Mouse (Mus musculus): Measurements from ENCODE around the gene Grb14.

The Grb14 gene

GRCm38 (mm10) chr2:64975546-64975945, 49.2 kb downstream of the Grb14 start:
- no peak for DNase-seq (ENCODE audit: low read depth, low spot score)

- no peak for DNase-seq (ENCODE audit: low read depth, low spot score)
Observed at GRCm38 (mm10) chr2:64974549-64974948, 50.2 kb downstream of the Grb14 start.

DNA sequence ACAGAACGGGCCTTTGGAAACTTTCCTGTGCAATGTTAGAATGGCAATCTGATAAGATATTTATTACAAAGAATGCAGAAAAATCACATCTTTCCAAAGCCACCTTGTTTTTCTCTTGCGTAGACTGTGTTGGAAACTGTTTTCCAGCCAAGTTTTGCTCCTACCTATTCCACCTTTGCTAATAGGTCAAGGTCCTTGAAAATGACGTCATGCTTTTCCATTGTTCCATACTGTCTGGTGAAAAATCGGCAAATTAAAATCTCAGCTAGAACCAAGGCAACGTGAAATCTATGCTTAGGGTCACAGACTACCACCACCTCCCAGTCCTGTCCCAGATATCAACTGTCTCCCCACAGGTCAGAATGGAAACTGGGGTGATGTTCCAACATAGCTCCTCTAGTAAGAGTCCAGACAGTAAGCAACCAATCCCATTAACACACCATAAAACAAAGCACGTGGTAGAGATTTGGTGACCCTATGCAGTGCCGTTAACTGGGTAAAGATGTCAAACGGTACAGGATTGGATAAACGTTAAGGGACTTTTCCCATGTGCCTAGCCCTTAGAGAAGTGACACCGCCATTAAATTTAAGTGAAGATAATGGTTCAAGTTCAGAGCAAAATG, 50.9 kb downstream of the Grb14 start:
- no peak for DNase-seq (ENCODE audit: low read depth, low spot score)

DNA sequence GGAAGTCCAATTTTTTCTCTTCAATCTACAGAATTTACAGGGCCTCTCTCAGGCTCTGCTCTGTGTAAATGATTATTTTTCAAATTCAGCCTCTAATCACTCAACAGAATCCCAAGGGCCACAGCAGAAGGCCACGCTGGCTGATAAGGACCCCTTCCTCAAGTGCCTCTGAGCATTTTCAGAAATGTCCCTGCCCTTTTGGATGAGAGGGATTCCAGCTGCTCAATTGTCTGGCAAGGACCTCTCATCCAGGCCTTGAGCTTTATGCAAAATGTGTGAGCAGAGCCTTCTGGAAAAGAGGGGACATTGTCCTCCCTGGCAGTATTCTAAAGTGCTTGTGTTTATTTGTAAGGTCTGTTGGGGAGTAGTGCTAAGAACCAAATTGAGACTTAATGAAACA, 51.7 kb downstream of the Grb14 start:
- DNase-seq (ENCODE audit: low read depth, low spot score): no peak

GRCm38 (mm10) chr2:64971828-64972227, 53.0 kb downstream of the Grb14 start:
- no peak for DNase-seq (ENCODE audit: low read depth, low spot score)

DNA sequence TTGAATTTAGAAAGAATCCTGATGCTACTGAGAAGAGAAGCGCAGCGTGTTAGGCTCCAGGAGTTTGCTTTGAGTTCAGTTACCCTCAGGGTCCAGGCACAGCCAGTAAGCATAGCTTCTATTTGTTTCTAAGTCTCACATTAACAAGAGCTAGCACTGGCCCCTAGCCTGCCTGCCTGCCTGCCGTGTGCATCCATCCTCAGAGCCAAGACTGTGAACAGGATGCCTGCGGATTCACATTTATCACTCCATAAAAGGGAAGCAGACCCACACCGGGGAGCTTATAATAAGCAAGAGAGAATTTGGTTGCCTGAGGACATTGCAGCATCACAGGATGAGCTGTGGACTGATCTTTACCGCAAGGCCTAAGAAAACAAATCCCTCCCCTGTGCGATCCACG, 53.8 kb downstream of the Grb14 start:
- DNase-seq (ENCODE audit: low read depth, low spot score): peak; percentile 42

DNA sequence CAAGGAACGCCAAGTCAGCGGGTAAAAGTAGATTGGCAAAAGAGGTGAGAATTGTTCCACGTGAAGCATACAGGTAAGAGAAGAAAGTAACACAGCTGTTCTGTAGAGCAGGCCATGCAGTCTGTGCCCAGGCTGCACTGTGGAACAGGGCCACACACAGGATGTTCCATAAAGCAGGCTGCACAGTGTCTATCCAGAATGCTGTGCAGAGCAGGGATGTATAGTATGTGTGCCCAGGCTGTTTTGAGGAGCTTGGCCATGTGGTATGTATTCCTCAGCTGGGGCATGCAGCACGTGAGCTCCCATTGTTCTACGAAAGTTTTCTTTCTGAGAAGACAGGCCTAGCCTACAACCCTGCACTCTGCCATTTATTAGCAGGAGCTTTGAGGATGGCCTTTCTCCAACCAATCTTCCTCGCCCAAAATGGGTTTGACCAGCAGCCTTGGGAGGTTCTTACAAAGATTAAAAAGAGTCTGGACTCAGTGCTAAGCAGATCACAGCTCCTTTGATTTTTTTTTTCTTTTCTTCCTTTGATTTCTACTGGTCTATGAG, 57.8 kb downstream of the Grb14 start:
- no peak for DNase-seq (ENCODE audit: low read depth, low spot score)

DNA sequence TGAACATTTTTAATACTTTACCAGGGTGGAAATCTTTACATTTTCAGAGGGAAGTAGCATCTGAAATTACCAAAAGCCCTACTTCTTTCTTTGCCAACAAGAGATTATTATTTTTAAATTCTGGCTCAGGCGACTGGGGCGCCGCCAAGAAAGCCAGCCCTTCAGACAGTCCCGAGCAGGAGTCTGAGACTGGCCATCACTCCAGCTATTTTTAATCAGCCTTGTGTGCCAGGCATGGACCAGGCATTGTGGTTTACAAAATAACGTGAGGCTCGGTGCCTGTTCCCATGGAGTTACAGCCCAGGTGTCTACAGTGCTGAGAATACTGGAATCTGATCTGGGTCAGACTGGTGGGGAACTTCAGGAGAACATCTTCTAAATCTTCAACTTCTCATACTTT, 58.5 kb downstream of the Grb14 start:
- no peak for DNase-seq (ENCODE audit: low read depth, low spot score)

- DNase-seq (ENCODE audit: low read depth, low spot score): peak; percentile 74
Observed at GRCm38 (mm10) chr2:64965227-64965864, 59.4 kb downstream of the Grb14 start.

- no peak for DNase-seq (ENCODE audit: low read depth, low spot score)
Observed at GRCm38 (mm10) chr2:64962196-64962595, 62.6 kb downstream of the Grb14 start.

- no peak for DNase-seq (ENCODE audit: low read depth, low spot score)
Observed at GRCm38 (mm10) chr2:64961381-64961780, 63.4 kb downstream of the Grb14 start.

DNA sequence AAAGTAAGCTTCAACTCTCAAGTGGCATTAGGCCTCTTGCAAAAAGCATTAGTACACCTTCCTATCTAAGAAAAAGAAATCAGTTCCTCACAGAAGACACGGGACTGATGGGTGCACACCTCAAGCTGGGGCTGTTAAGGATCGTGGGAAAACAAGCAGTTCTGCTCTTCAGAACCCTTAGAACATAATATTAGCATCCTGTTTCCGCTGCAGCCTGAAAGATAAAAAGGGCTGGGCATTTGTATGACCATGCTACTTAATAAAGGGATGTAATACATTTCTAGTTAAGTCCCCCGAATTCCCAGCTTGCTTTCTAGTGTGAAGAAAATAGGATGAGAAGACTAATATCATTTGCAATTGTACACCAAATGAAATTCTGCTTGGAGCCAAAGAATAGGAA, 65.1 kb downstream of the Grb14 start:
- no peak for DNase-seq (ENCODE audit: low read depth, low spot score)

DNA sequence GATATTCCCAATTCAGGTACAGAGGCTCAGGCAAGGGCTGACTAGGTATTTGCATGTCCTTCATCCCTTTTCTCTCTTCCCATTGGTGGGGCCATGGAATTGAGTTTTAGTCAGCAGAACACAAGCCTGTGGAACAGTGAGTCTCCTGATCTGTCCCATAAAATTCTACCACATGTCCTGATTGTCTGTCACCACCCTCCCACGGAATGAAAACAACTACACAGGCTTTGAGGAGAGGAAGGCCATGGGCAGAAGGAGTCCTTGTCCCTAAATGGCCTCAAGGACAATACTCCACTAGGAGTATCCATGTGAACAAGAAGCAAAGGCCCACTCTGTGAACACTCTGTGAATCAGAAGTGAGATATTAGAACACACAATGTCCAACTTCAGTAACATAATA, 69.3 kb downstream of the Grb14 start:
- DNase-seq (ENCODE audit: low read depth, low spot score): no peak

- no peak for DNase-seq (ENCODE audit: low read depth, low spot score)
Observed at GRCm38 (mm10) chr2:64949210-64949609, 75.6 kb downstream of the Grb14 start.

- DNase-seq (ENCODE audit: low read depth, low spot score): peak; percentile 59
Observed at GRCm38 (mm10) chr2:64948418-64949169, 76.2 kb downstream of the Grb14 start.

- peak; percentile 11 for DNase-seq (ENCODE audit: low read depth, low spot score)
Observed at GRCm38 (mm10) chr2:64947484-64947883, 77.3 kb downstream of the Grb14 start.

DNA sequence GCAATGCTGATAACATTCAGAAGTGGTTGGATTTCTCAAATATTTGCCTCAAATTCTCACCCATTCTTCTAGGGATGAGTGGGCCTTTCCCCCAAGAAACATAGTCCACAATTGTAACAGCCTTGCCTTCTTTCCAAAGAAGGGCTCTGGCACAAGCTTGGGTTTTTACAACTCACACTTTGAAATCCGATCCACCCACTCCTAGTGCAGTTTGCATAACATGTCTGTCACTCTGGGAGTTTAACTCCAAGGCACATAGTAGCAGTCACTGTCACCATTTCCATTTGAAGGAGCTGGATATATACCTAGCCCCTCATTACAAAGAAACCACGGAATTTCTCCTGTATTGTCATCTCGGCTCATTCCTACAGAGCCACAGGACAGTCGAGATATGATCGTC, 103.9 kb downstream of the Grb14 start:
- no peak for DNase-seq (ENCODE audit: low read depth, low spot score)

GRCm38 (mm10) chr2:64915448-64915847, 109.3 kb downstream of the Grb14 start:
- DNase-seq (ENCODE audit: low read depth, low spot score): peak; percentile 44

GRCm38 (mm10) chr2:64904877-64905276, 119.9 kb downstream of the Grb14 start:
- DNase-seq (ENCODE audit: low read depth, low spot score): no peak

DNA sequence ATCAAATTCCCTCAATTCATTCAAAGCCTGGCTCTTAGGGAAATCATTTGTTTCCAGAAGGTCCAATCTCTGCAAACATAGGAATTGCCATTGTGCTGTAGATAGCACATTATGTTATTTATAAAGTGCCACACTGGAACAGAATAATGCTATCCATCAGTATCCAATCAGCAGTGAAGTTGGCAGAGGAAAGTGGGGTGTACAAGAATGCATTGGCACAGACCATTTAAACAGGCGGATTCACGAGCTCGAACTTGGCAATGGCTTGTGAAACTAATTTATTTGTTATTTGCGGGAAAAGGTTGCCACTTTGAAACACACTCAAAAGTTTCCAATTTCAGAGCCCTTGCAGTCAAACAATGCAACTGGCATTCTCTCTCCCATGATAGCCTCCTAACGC, 126.9 kb downstream of the Grb14 start:
- DNase-seq (ENCODE audit: low read depth, low spot score): no peak

DNA sequence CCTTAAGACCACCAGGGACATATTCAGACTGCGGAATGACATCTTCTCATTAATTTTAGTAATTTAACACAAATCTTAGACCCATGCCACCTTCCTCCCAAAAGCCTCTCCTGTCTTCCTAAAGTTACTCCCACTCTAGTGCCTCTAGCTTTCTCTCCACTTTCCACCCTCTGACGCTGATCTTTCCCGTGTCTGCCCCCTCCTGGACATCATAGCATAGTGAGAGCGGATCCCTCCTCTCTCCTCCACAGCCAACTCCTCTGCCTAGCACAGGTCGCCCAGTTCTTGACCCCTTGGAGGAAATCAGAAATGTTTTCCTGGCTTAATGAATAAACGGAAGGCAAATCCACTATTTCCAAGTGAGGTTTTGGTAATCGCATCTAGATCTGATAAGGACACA, 131.6 kb downstream of the Grb14 start:
- peak; percentile 6 for DNase-seq (ENCODE audit: low read depth, low spot score)

GRCm38 (mm10) chr2:64887098-64887757, 137.6 kb downstream of the Grb14 start:
- DNase-seq (ENCODE audit: low read depth, low spot score): no peak

All from 3T3-L1 (cell line).